Mouse (Mus musculus) midbrain, postnatal 0 days (tissue): ENCODE results near the gene Arl11. TPM values are rescaled to one million over a fixed set of nuclear protein-coding genes. Genes with fewer than 3 reads are reported as not detected.

Experiments
- ATAC-seq: fragments of 200-750 bp; cut with Nextera tagmentation; 2 replicates; pipeline ENCODE4 v1.8.0; 2017; ENCODE audit warnings: moderate number of reproducible peaks, mild to moderate bottlenecking, moderate TSS enrichment, moderate library complexity; ENCODE audit not compliant: low FRiP score
- DNase-seq: peaks from one replicate; pipeline ENCODE4 v3.0.0-alpha.2; 2015; ENCODE audit warnings: low spot score
- H3K27ac ChIP-seq: fragments of 300-500 bp; sonication (generic); 2 replicates; pipeline ENCODE4 v1.5.1; 2014; ENCODE audit warnings: low read depth, mild to moderate bottlenecking, low read length, mixed read lengths
- H3K27me3 ChIP-seq: fragments of 300-500 bp; sonication (generic); 2 replicates; pipeline ENCODE4 v1.6.1; 2014; ENCODE audit warnings: low read length, control low read depth, mixed read lengths; ENCODE audit not compliant: insufficient read depth
- H3K36me3 ChIP-seq: fragments of 300-500 bp; sonication (generic); 2 replicates; pipeline ENCODE4 v1.6.1; 2014; ENCODE audit warnings: low read length, control low read depth, mixed read lengths; ENCODE audit not compliant: insufficient read depth
- H3K4me1 ChIP-seq: fragments of 300-500 bp; sonication (generic); 2 replicates; pipeline ENCODE4 v1.6.1; 2014; ENCODE audit warnings: mild to moderate bottlenecking, control low read depth, antibody characterized with exemption, low read length, mixed read lengths; ENCODE audit not compliant: insufficient read depth
- H3K4me2 ChIP-seq: fragments of 300-500 bp; sonication (generic); 2 replicates; pipeline ENCODE4 v1.6.1; 2014; ENCODE audit warnings: low read depth, mild to moderate bottlenecking, low read length, mixed read lengths; ENCODE audit not compliant: poor library complexity, severe bottlenecking
- H3K4me3 ChIP-seq: fragments of 300-500 bp; sonication (generic); 2 replicates; pipeline ENCODE4 v1.5.1; 2014; ENCODE audit warnings: low read depth, mild to moderate bottlenecking, low read length, moderate library complexity
- H3K9ac ChIP-seq: fragments of 300-500 bp; sonication (generic); replicated peaks from 2 replicates; pipeline ENCODE4 v1.6.1; 2014; ENCODE audit warnings: mild to moderate bottlenecking, low read length, moderate library complexity, mixed read lengths; ENCODE audit not compliant: poor library complexity, severe bottlenecking
- H3K9me3 ChIP-seq: fragments of 300-500 bp; sonication (generic); 2 replicates; pipeline ENCODE4 v1.6.1; 2016; ENCODE audit warnings: low read length, control low read depth
- CTCF ChIP-seq: IDR thresholded peaks from 2 replicates; pipeline ENCODE4 v1.5.1; 2016; ENCODE audit warnings: antibody characterized with exemption, mild to moderate bottlenecking
- whole genome bisulfite sequencing: fragments of 180-500 bp; shearing (Covaris S2); extraction: QIAGEN DNeasy Blood & Tissue Kit; methylation state at CpG from one replicate; pipeline ENCODE4 v1.1.7; 2014; 5-methylcytosine and 5-hydroxymethylcytosine counted together
- polyA plus RNA-seq: library from polyadenylated mRNA; unstranded; fragments of >200 nt; fragmentation: Nextera tagmentation; extraction: Ambion mirVana; gene quantifications from 2 replicates; pipeline ENCODE4 v1.2.1, GENCODE M21; 2015
- total RNA-seq: library from RNA; depleted of rRNA; stranded (reverse); fragments of >200 nt; gene quantifications from 2 replicates; pipeline ENCODE4 v1.2.3, GENCODE M21; 2014; rRNA removed

The Arl11 gene
- total RNA-seq (0.14 TPM in 1 of 2 replicates, not detected in the other), polyA plus RNA-seq (0.55 and 0.63 TPM in 2 replicates)

- no peaks in the 10 kb centered on the region for H3K9me3 ChIP-seq
- H3K9ac ChIP-seq: no peak within 1 kb of the TSS
- ATAC-seq (no peak), DNase-seq (no peak)
- no peaks in the 10 kb centered on the region for H3K36me3 ChIP-seq
- H3K4me2 ChIP-seq: no peak within 1 kb of the TSS
- H3K27ac ChIP-seq: no peak within 1 kb of the TSS
- no peak within 1 kb of the TSS for H3K4me3 ChIP-seq
- H3K4me1 ChIP-seq: no peaks in the 10 kb centered on the region
- TF ChIP-seq CTCF: no peak
- WGBS: 76% methylated on average over 6 of the region's 6 CpGs
- no peaks in the 10 kb centered on the region for H3K27me3 ChIP-seq
Observed at GRCm38 (mm10) chr14:61309593-61309992, at the start of gene Arl11. Gene Arl11, plus strand, starts transcription at chr14:61309753.

DNA sequence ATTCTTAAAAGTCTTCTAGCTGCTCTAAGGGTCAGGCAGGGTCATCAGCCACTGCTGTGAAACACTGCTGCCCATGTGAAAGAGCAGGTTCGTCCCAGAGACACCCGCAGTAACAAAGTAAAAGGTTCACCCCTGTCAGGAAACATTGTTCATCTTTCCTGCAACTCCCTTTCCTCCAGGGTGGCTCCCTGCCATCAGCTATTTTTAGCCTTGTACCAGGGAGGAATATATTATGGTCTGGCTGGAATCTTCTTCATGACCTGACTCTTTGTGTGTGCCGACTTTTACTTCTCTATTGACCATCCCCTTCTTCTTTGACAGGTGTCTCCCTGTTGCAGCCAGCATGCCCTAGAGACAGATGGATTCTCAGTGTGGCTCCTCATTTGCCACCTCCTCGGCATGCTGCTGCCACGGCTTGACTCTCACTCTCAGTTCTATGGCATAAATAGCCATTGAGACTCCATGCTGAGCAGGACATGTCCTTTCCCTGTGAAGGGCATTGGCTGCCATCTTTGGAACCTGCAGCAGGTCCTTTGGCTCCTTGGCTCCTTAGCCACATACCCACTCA lies 41.6 kb upstream of the Arl11 start:
- H3K4me2 ChIP-seq: no peak overlapping the region
- DNase-seq (no peak), ATAC-seq (no peak)
- no peak overlapping the region for H3K9ac ChIP-seq
- no peak overlapping the region for H3K27ac ChIP-seq
- TF ChIP-seq CTCF: no peak
- 51% methylated on average over 5 of the region's 5 CpGs for whole genome bisulfite sequencing
- no peaks in the 10 kb centered on the region for H3K9me3 ChIP-seq
- H3K27me3 ChIP-seq: 0 out of 2 replicates have a peak, but pooled peaks cover 8% of the 10 kb centered on the region
- no peak overlapping the region for H3K4me3 ChIP-seq
- no peaks in the 10 kb centered on the region for H3K4me1 ChIP-seq
- H3K36me3 ChIP-seq: no peaks in the 10 kb centered on the region

DNA sequence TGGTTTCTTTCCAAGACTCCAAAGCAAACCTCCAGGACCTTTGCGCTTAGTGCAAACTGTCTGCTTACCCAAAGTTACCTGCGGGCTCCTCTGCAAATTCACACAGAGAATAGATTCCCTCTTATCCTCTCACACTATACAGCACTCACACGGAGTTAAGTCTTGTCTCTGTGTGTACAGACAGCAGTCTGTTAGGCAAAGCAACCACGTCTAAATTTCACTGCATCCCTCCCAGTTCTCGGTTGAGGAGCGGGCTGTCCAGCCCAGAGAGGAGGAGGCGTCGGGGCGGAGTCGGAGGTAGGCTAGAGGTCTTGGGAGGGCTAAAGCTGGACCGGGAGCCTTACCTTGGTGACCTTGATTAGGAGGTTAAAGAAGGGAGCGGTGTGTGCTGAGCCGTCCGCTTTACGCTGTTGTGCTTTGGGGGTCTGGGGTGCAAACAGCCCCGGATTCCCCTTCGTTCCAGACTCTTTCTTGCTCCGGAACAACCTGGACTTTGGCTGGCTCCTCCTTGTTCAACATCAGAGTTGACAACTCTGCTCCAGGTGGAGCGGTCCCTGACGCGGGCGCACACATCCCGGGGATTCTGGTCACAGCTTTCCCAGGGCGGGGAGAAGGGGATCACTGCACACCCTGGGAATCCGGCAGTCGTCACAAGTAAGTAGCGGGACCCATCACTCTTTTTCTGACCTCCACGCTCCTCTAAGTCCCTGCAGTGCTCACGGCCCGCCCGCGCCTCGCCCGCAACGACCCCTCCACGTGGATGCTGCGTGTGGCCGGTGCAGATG lies 34.9 kb upstream of the Arl11 start:
- H3K9ac ChIP-seq: no peak overlapping the region
- ATAC-seq: no peak
- no peaks in the 10 kb centered on the region for H3K9me3 ChIP-seq
- peak overlapping the region; percentile 28 for H3K4me3 ChIP-seq
- no peaks in the 10 kb centered on the region; the same call in 1 of the 2 replicates for H3K4me1 ChIP-seq
- 7% methylated on average over 38 of the region's 38 CpGs for WGBS
- DNase-seq: no peak
- H3K4me2 ChIP-seq: peak overlapping the region; percentile 50
- no peak overlapping the region for H3K27ac ChIP-seq
- no peak for TF ChIP-seq CTCF
- peaks cover 23% of the 10 kb centered on the region for H3K27me3 ChIP-seq
- H3K36me3 ChIP-seq: no peaks in the 10 kb centered on the region

- WGBS: 55% methylated on average over 1 of the region's 1 CpGs
Observed at GRCm38 (mm10) chr14:61277285-61277684, 32.3 kb upstream of the Arl11 start.

GRCm38 (mm10) chr14:61278676-61279300 lies 30.8 kb upstream of the Arl11 start:
- Histone ChIP-seq H3K9me3 (no peaks in the 10 kb centered on the region), H3K27ac (no peak overlapping the region), H3K4me2 (no peak overlapping the region), H3K27me3 (peaks cover 16% of the 10 kb centered on the region), H3K9ac (no peak overlapping the region), H3K36me3 (no peaks in the 10 kb centered on the region), H3K4me1 (no peaks in the 10 kb centered on the region; the same call in 1 of the 2 replicates), H3K4me3 (no peak overlapping the region)
- 80% methylated on average over 7 of the region's 7 CpGs for WGBS
- ATAC-seq (no peak), DNase-seq (no peak)
- no peak for TF ChIP-seq CTCF

More at GRCm38 (mm10) chr14:61277285-61277684, 32.3 kb upstream of the Arl11 start:
- no peaks in the 10 kb centered on the region for H3K9me3 ChIP-seq
- peaks cover 23% of the 10 kb centered on the region for H3K27me3 ChIP-seq
- H3K9ac ChIP-seq: no peak overlapping the region
- H3K4me1 ChIP-seq: no peaks in the 10 kb centered on the region; the same call in 1 of the 2 replicates
- no peak overlapping the region for H3K27ac ChIP-seq
- TF ChIP-seq CTCF: peak; percentile 65
- H3K4me3 ChIP-seq: no peak overlapping the region
- no peak overlapping the region for H3K4me2 ChIP-seq
- ATAC-seq (no peak), DNase-seq (no peak)
- H3K36me3 ChIP-seq: no peaks in the 10 kb centered on the region
